In the genomic region with DNA sequence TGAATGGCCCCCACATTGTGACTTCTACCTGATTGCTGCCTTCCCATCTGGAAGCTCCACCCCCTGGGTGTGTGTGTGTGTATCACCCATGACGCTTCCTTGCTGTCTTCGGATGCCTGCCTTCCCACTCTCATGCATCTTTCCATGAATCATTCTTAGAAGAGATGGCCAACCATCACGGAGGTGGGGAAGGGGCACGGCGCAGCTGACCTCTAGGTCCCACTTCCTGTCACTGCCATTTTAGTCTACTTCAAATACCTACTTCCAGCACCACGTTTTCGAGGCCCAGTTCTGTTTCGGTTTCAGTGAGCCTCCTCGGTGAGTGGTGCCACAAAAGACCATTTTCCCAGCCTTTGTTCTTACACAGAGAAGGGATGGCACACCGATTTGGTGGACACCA, we compare ENCODE assay signal across 27 mouse cellular contexts.
"Had no signal": no experiment of that assay in that cellular context is flagged by ENCODE, and none has a peak within 500 bp of the region (broad histone marks: within the 10 kb centered on the region; RNA-seq: fewer than 3 reads in every experiment).

No protein-coding gene starts in this region.

- ATAC-seq: hindbrain, postnatal 0 days; intestine, embryonic 16.5 days; liver, postnatal 0 days had no signal

- H3K4me2 ChIP-seq: heart, embryonic 12.5 days; hindbrain, embryonic 13.5 days; hindbrain, embryonic 15.5 days; kidney, embryonic 15.5 days; limb, embryonic 12.5 days; liver, embryonic 11.5 days; liver, embryonic 15.5 days had no signal

- H3K27ac ChIP-seq: heart, embryonic 10.5 days; hindbrain, embryonic 13.5 days; hindbrain, embryonic 15.5 days; hindbrain, postnatal 0 days; kidney, embryonic 15.5 days; kidney, postnatal 0 days; layer of hippocampus, adult 2 months; left cerebral cortex, adult 2 months; limb, embryonic 10.5 days; limb, embryonic 12.5 days had no signal

- H3K27me3 ChIP-seq: heart, embryonic 12.5 days; hindbrain, embryonic 13.5 days; hindbrain, embryonic 15.5 days; kidney, embryonic 15.5 days; limb, embryonic 12.5 days; liver, embryonic 13.5 days; liver, embryonic 15.5 days had no signal

- H3K36me3 ChIP-seq: heart, embryonic 10.5 days; hindbrain, embryonic 13.5 days; hindbrain, embryonic 15.5 days; kidney, embryonic 15.5 days; limb, embryonic 10.5 days; limb, embryonic 12.5 days; liver, embryonic 13.5 days; liver, embryonic 15.5 days had no signal

- H3K9me3 ChIP-seq: heart, embryonic 10.5 days; heart, embryonic 12.5 days; hindbrain, embryonic 13.5 days; hindbrain, embryonic 15.5 days; kidney, embryonic 15.5 days; limb, embryonic 10.5 days; liver, embryonic 13.5 days; liver, embryonic 15.5 days had no signal

- H3K4me1 ChIP-seq: kidney, embryonic 15.5 days had no signal

- H3K9ac ChIP-seq: heart, embryonic 12.5 days; hindbrain, embryonic 13.5 days; hindbrain, embryonic 15.5 days; kidney, embryonic 15.5 days; limb, embryonic 12.5 days; liver, embryonic 13.5 days; liver, embryonic 15.5 days; liver, postnatal 0 days had no signal

- H3K4me3 ChIP-seq: heart, embryonic 10.5 days; heart, embryonic 12.5 days; hindbrain, embryonic 13.5 days; hindbrain, embryonic 15.5 days; kidney, embryonic 15.5 days; layer of hippocampus, adult 2 months; left cerebral cortex, adult 2 months; limb, embryonic 10.5 days; limb, embryonic 12.5 days; liver, embryonic 13.5 days; liver, embryonic 15.5 days had no signal

- DNase-seq: gastrocnemius, postnatal 14 days; gastrocnemius, postnatal 36 days; heart, adult 18-20 months; heart, postnatal 10 days; heart, postnatal 36 days; kidney, adult 11 months; kidney, adult 2 months; kidney, adult 9 months; kidney, postnatal 14 days; kidney, postnatal 36 days; liver; liver, embryonic 13.5 days; liver, postnatal 0 days had no signal
